8 mouse cellular contexts compared by ENCODE assay signal in genomic region chr7:24531211-24531971, GRCm38 (mm10). TPM values are rescaled to one million over a fixed set of nuclear protein-coding genes. Genes with fewer than 3 reads are reported as not detected.
DNase-seq lines count a peak whose midpoint lies in the region; ATAC-seq and TF ChIP-seq lines count a peak whose summit lies in the region.

No protein-coding gene starts in this region.

- peak overlapping the region; percentile 87 for H3K9ac ChIP-seq in embryonic facial prominence, embryonic 15.5 days
- peak overlapping the region; percentile 76 for H3K9ac ChIP-seq in kidney, embryonic 15.5 days
- peak overlapping the region; percentile 81 for H3K9ac ChIP-seq in liver, embryonic 14.5 days (replicated peaks)
- H3K9ac ChIP-seq in neural tube, embryonic 11.5 days (ENCODE audit: low read length): peak overlapping the region; percentile 88
- peak overlapping the region; percentile 91 for H3K9ac ChIP-seq in stomach, embryonic 16.5 days (ENCODE audit: low read length)

- peak overlapping the region; percentile 36; the same call in 1 of the 2 replicates for H3K27ac ChIP-seq in bone marrow macrophage, adult 2 months (ENCODE audit: insufficient read depth, low read depth, low read length)
- H3K27ac ChIP-seq in embryonic facial prominence, embryonic 15.5 days (replicated peaks): peak overlapping the region; percentile 89
- H3K27ac ChIP-seq in heart, embryonic 10.5 days: peak overlapping the region; percentile 97
- H3K27ac ChIP-seq in kidney, embryonic 15.5 days: peak overlapping the region; percentile 96
- peak overlapping the region; percentile 70 for H3K27ac ChIP-seq in liver, embryonic 14.5 days
- peak overlapping the region; percentile 80 for H3K27ac ChIP-seq in neural tube, embryonic 11.5 days (ENCODE audit: low read depth, low read length)
- peak overlapping the region; percentile 94 for H3K27ac ChIP-seq in stomach, embryonic 16.5 days (ENCODE audit: low read length)

- peak overlapping the region; percentile 75 for H3K4me3 ChIP-seq in bone marrow macrophage, adult 2 months (ENCODE audit: insufficient read depth, low read length)
- peak overlapping the region; percentile 69 for H3K4me3 ChIP-seq in embryonic facial prominence, embryonic 15.5 days (replicated peaks)
- peak overlapping the region; percentile 75 for H3K4me3 ChIP-seq in heart, embryonic 10.5 days
- H3K4me3 ChIP-seq in kidney, embryonic 15.5 days (replicated peaks): peak overlapping the region; percentile 66
- H3K4me3 ChIP-seq in liver, embryonic 14.5 days (ENCODE audit: insufficient read depth in 1 of 2, low read depth in 2 of 2, low read length in 2 of 2): peak overlapping the region; percentile 61 to 97
- H3K4me3 ChIP-seq in neural tube, embryonic 11.5 days (ENCODE audit: low read depth, low read length): peak overlapping the region; percentile 70
- peak overlapping the region; percentile 74 for H3K4me3 ChIP-seq in stomach, embryonic 16.5 days (replicated peaks; ENCODE audit: low read length)

- peak; percentile 69 for TF ChIP-seq CTCF in bone marrow macrophage, adult 2 months (IDR thresholded peaks at IDR 0.05; ENCODE audit: low read depth, low read length)
- TF ChIP-seq CTCF in liver, embryonic 14.5 days (IDR thresholded peaks at IDR 0.05; ENCODE audit: low read depth): peak; percentile 94

- TF ChIP-seq EP300 in liver, embryonic 14.5 days (IDR thresholded peaks at IDR 0.05; ENCODE audit: low read depth): no peak

- H3K27me3 ChIP-seq in embryonic facial prominence, embryonic 15.5 days: no peaks in the 10 kb centered on the region
- H3K27me3 ChIP-seq in heart, embryonic 10.5 days (ENCODE audit: insufficient read depth, poor library complexity, severe bottlenecking): peaks cover 30% of the 10 kb centered on the region
- no peaks in the 10 kb centered on the region; the same call in 1 of the 2 replicates for H3K27me3 ChIP-seq in kidney, embryonic 15.5 days
- no peaks in the 10 kb centered on the region for H3K27me3 ChIP-seq in liver, embryonic 14.5 days (ENCODE audit: control insufficient read depth, insufficient read depth, low read length)
- peaks cover 16% of the 10 kb centered on the region for H3K27me3 ChIP-seq in neural tube, embryonic 11.5 days (ENCODE audit: control insufficient read depth, insufficient read depth, low read length)
- H3K27me3 ChIP-seq in stomach, embryonic 16.5 days (ENCODE audit: control insufficient read depth, insufficient read depth, low read length): no peaks in the 10 kb centered on the region

- ATAC-seq in embryonic facial prominence, embryonic 15.5 days (ENCODE audit: insufficient number of reproducible peaks, low FRiP score, low TSS enrichment, low read depth): peak; percentile 55
- ATAC-seq in kidney, embryonic 15.5 days (replicated peaks; ENCODE audit: low FRiP score): peak; percentile 69
- ATAC-seq in liver, embryonic 14.5 days (ENCODE audit: insufficient read depth): peak; percentile 49
- ATAC-seq in neural tube, embryonic 11.5 days (ENCODE audit: insufficient read depth, low FRiP score, low TSS enrichment): peak; percentile 35; the same call in 1 of the 2 replicates
- peak; percentile 63 for ATAC-seq in stomach, embryonic 16.5 days (ENCODE audit: insufficient read depth, low FRiP score)

- H3K4me1 ChIP-seq in bone marrow macrophage, adult 2 months (ENCODE audit: control insufficient read depth, insufficient read depth, low read length): peaks cover 6% of the 10 kb centered on the region
- H3K4me1 ChIP-seq in embryonic facial prominence, embryonic 15.5 days: peaks cover 44% of the 10 kb centered on the region
- peaks cover 23% of the 10 kb centered on the region for H3K4me1 ChIP-seq in heart, embryonic 10.5 days
- peaks cover 41% of the 10 kb centered on the region for H3K4me1 ChIP-seq in kidney, embryonic 15.5 days
- peaks cover 6 to 17% of the 10 kb centered on the region in 2 experiments for H3K4me1 ChIP-seq in liver, embryonic 14.5 days (replicated peaks; ENCODE audit: control insufficient read depth in 2 of 2, insufficient read depth in 2 of 2, low read length in 1 of 2)
- H3K4me1 ChIP-seq in neural tube, embryonic 11.5 days (ENCODE audit: control insufficient read depth, insufficient read depth, low read length): peaks cover 15% of the 10 kb centered on the region; the same call in 1 of the 2 replicates
- peaks cover 14% of the 10 kb centered on the region for H3K4me1 ChIP-seq in stomach, embryonic 16.5 days (ENCODE audit: control insufficient read depth, insufficient read depth, low read length)

- WGBS in embryonic facial prominence, embryonic 15.5 days: under 1% methylated on average over 43 of the region's 43 CpGs
- WGBS in heart, embryonic 10.5 days: 2% methylated on average over 43 of the region's 43 CpGs
- under 1% methylated on average over 43 of the region's 43 CpGs for WGBS in kidney, embryonic 15.5 days
- WGBS in liver, embryonic 14.5 days (ENCODE audit: insufficient replicate concordance): 3% methylated on average over 43 of the region's 43 CpGs
- WGBS in neural tube, embryonic 11.5 days: 1% methylated on average over 43 of the region's 43 CpGs
- under 1% methylated on average over 43 of the region's 43 CpGs for WGBS in stomach, embryonic 16.5 days

- H3K36me3 ChIP-seq in embryonic facial prominence, embryonic 15.5 days: peaks cover 35% of the 10 kb centered on the region
- H3K36me3 ChIP-seq in heart, embryonic 10.5 days: peaks cover 29% of the 10 kb centered on the region
- H3K36me3 ChIP-seq in kidney, embryonic 15.5 days: peaks cover 31% of the 10 kb centered on the region
- no peaks in the 10 kb centered on the region for H3K36me3 ChIP-seq in liver, embryonic 14.5 days (replicated peaks; ENCODE audit: control insufficient read depth, insufficient read depth, low read depth)
- H3K36me3 ChIP-seq in neural tube, embryonic 11.5 days (ENCODE audit: control insufficient read depth, insufficient read depth, low read length): peaks cover 5% of the 10 kb centered on the region
- peaks cover 11% of the 10 kb centered on the region; the same call in 1 of the 2 replicates for H3K36me3 ChIP-seq in stomach, embryonic 16.5 days (ENCODE audit: control insufficient read depth, insufficient read depth, low read length)

- H3K9me3 ChIP-seq in embryonic facial prominence, embryonic 15.5 days (replicated peaks): no peaks in the 10 kb centered on the region
- H3K9me3 ChIP-seq in heart, embryonic 10.5 days: no peaks in the 10 kb centered on the region
- H3K9me3 ChIP-seq in kidney, embryonic 15.5 days (replicated peaks): no peaks in the 10 kb centered on the region
- no peaks in the 10 kb centered on the region for H3K9me3 ChIP-seq in liver, embryonic 14.5 days (ENCODE audit: control insufficient read depth, low read length)
- H3K9me3 ChIP-seq in neural tube, embryonic 11.5 days (ENCODE audit: control insufficient read depth, low read length): no peaks in the 10 kb centered on the region
- no peaks in the 10 kb centered on the region for H3K9me3 ChIP-seq in stomach, embryonic 16.5 days (replicated peaks; ENCODE audit: control insufficient read depth, low read length)

- TF ChIP-seq POLR2A in bone marrow macrophage, adult 2 months (IDR thresholded peaks at IDR 0.05; ENCODE audit: borderline replicate concordance, low read depth, low read length): no peak

- DNase-seq in B cell, adult 2 months: peak; percentile 78 to 79
- DNase-seq in heart, embryonic 10.5 days (ENCODE audit: low spot score): peak; percentile 93
- DNase-seq in liver, embryonic 14.5 days (ENCODE audit: low read depth in 3 of 3, low spot score in 3 of 3): peak in 1 of 3 experiments; percentile 56
- peak; percentile 84 for DNase-seq in neural tube, embryonic 11.5 days (ENCODE audit: low spot score)

- H3K4me2 ChIP-seq in embryonic facial prominence, embryonic 15.5 days (replicated peaks): peak overlapping the region; percentile 94
- peak overlapping the region; percentile 91 for H3K4me2 ChIP-seq in kidney, embryonic 15.5 days
- H3K4me2 ChIP-seq in liver, embryonic 14.5 days (ENCODE audit: low read depth): peak overlapping the region; percentile 98
- peak overlapping the region; percentile 88 for H3K4me2 ChIP-seq in neural tube, embryonic 11.5 days (ENCODE audit: low read depth)
- peak overlapping the region; percentile 93 for H3K4me2 ChIP-seq in stomach, embryonic 16.5 days (ENCODE audit: low read depth, low read length)

RNA-seq across cellular contexts. Expression of gene Irgq, which starts 0.9 kb away (rescaled TPM):
- polyA plus RNA-seq in bone marrow macrophage, adult 2 months (2012; ENCODE audit: insufficient read depth, insufficient read length, missing spikeins): 6.6 and 8.5 TPM in 2 replicates
- 11.2 and 11.4 TPM in 2 replicates for polyA plus RNA-seq in embryonic facial prominence, embryonic 15.5 days (2015; fragmentation: Nextera tagmentation; extraction: Ambion mirVana)
- polyA plus RNA-seq in heart, embryonic 10.5 days (2016; fragmentation: Nextera tagmentation; extraction: Ambion mirVana): 5.3 and 5.7 TPM in 2 replicates
- polyA plus RNA-seq in kidney, embryonic 15.5 days (2015; fragmentation: Nextera tagmentation; extraction: Ambion mirVana): 7.4 and 8.3 TPM in 2 replicates
- 1.7 and 1.8 TPM in 2 replicates for polyA plus RNA-seq in liver, embryonic 14.5 days (2012; rRNA removed)
- polyA plus RNA-seq in liver, embryonic 14.5 days (2014; fragmentation: Nextera tagmentation; extraction: Ambion mirVana): 1.0 and 1.6 TPM in 2 replicates
- polyA plus RNA-seq in neural tube, embryonic 11.5 days (2014; fragmentation: Nextera tagmentation; extraction: Ambion mirVana): 16.4 and 19.1 TPM in 2 replicates
- polyA plus RNA-seq in stomach, embryonic 16.5 days (2015; fragmentation: Nextera tagmentation; extraction: Ambion mirVana): 5.5 and 5.6 TPM in 2 replicates

RNA-seq across cellular contexts. Expression of gene Pinlyp, which starts 14.5 kb away (rescaled TPM):
- polyA plus RNA-seq in bone marrow macrophage, adult 2 months (2012; ENCODE audit: insufficient read depth, insufficient read length, missing spikeins): not detected in 2 replicates
- polyA plus RNA-seq in embryonic facial prominence, embryonic 15.5 days (2015; fragmentation: Nextera tagmentation; extraction: Ambion mirVana): 9.4 and 16.4 TPM in 2 replicates
- 0.21 TPM in 1 of 2 replicates, not detected in the other for polyA plus RNA-seq in heart, embryonic 10.5 days (2016; fragmentation: Nextera tagmentation; extraction: Ambion mirVana)
- 0.31 and 0.33 TPM in 2 replicates for polyA plus RNA-seq in kidney, embryonic 15.5 days (2015; fragmentation: Nextera tagmentation; extraction: Ambion mirVana)
- polyA plus RNA-seq in liver, embryonic 14.5 days (2012; rRNA removed): not detected in 2 replicates
- polyA plus RNA-seq in liver, embryonic 14.5 days (2014; fragmentation: Nextera tagmentation; extraction: Ambion mirVana): not detected in 2 replicates
- polyA plus RNA-seq in neural tube, embryonic 11.5 days (2014; fragmentation: Nextera tagmentation; extraction: Ambion mirVana): not detected in 2 replicates
- polyA plus RNA-seq in stomach, embryonic 16.5 days (2015; fragmentation: Nextera tagmentation; extraction: Ambion mirVana): 16.4 and 26.0 TPM in 2 replicates

RNA-seq across cellular contexts. Expression of gene Xrcc1, which starts 14.7 kb away (rescaled TPM):
- polyA plus RNA-seq in bone marrow macrophage, adult 2 months (2012; ENCODE audit: insufficient read depth, insufficient read length, missing spikeins): 54.6 and 58.7 TPM in 2 replicates
- polyA plus RNA-seq in embryonic facial prominence, embryonic 15.5 days (2015; fragmentation: Nextera tagmentation; extraction: Ambion mirVana): 122 and 127 TPM in 2 replicates
- polyA plus RNA-seq in heart, embryonic 10.5 days (2016; fragmentation: Nextera tagmentation; extraction: Ambion mirVana): 103 and 106 TPM in 2 replicates
- 117 and 137 TPM in 2 replicates for polyA plus RNA-seq in kidney, embryonic 15.5 days (2015; fragmentation: Nextera tagmentation; extraction: Ambion mirVana)
- 27.8 and 28.8 TPM in 2 replicates for polyA plus RNA-seq in liver, embryonic 14.5 days (2012; rRNA removed)
- polyA plus RNA-seq in liver, embryonic 14.5 days (2014; fragmentation: Nextera tagmentation; extraction: Ambion mirVana): 27.3 and 40.9 TPM in 2 replicates
- 100 and 120 TPM in 2 replicates for polyA plus RNA-seq in neural tube, embryonic 11.5 days (2014; fragmentation: Nextera tagmentation; extraction: Ambion mirVana)
- 91.4 and 114 TPM in 2 replicates for polyA plus RNA-seq in stomach, embryonic 16.5 days (2015; fragmentation: Nextera tagmentation; extraction: Ambion mirVana)

RNA-seq across cellular contexts. Expression of gene AC161166.1, which starts 19.1 kb away (rescaled TPM):
- not detected in 2 replicates for polyA plus RNA-seq in bone marrow macrophage, adult 2 months (2012; ENCODE audit: insufficient read depth, insufficient read length, missing spikeins)
- polyA plus RNA-seq in embryonic facial prominence, embryonic 15.5 days (2015; fragmentation: Nextera tagmentation; extraction: Ambion mirVana): 0.62 and 0.72 TPM in 2 replicates
- polyA plus RNA-seq in heart, embryonic 10.5 days (2016; fragmentation: Nextera tagmentation; extraction: Ambion mirVana): 0.46 and 0.49 TPM in 2 replicates
- polyA plus RNA-seq in kidney, embryonic 15.5 days (2015; fragmentation: Nextera tagmentation; extraction: Ambion mirVana): 0.48 and 0.68 TPM in 2 replicates
- polyA plus RNA-seq in liver, embryonic 14.5 days (2012; rRNA removed): not detected in 2 replicates
- polyA plus RNA-seq in liver, embryonic 14.5 days (2014; fragmentation: Nextera tagmentation; extraction: Ambion mirVana): not detected in 2 replicates
- 0.50 and 0.70 TPM in 2 replicates for polyA plus RNA-seq in neural tube, embryonic 11.5 days (2014; fragmentation: Nextera tagmentation; extraction: Ambion mirVana)
- 0.19 and 0.30 TPM in 2 replicates for polyA plus RNA-seq in stomach, embryonic 16.5 days (2015; fragmentation: Nextera tagmentation; extraction: Ambion mirVana)

RNA-seq across cellular contexts. Expression of gene Zfp428, which starts 24.6 kb away (rescaled TPM):
- 0.69 TPM in 1 of 2 replicates, not detected in the other for polyA plus RNA-seq in bone marrow macrophage, adult 2 months (2012; ENCODE audit: insufficient read depth, insufficient read length, missing spikeins)
- polyA plus RNA-seq in embryonic facial prominence, embryonic 15.5 days (2015; fragmentation: Nextera tagmentation; extraction: Ambion mirVana): 65.9 and 69.2 TPM in 2 replicates
- 41.9 and 61.3 TPM in 2 replicates for polyA plus RNA-seq in heart, embryonic 10.5 days (2016; fragmentation: Nextera tagmentation; extraction: Ambion mirVana)
- 61.6 and 66.6 TPM in 2 replicates for polyA plus RNA-seq in kidney, embryonic 15.5 days (2015; fragmentation: Nextera tagmentation; extraction: Ambion mirVana)
- 3.8 and 4.0 TPM in 2 replicates for polyA plus RNA-seq in liver, embryonic 14.5 days (2012; rRNA removed)
- 2.3 TPM in 2 replicates for polyA plus RNA-seq in liver, embryonic 14.5 days (2014; fragmentation: Nextera tagmentation; extraction: Ambion mirVana)
- 69.2 and 79.1 TPM in 2 replicates for polyA plus RNA-seq in neural tube, embryonic 11.5 days (2014; fragmentation: Nextera tagmentation; extraction: Ambion mirVana)
- polyA plus RNA-seq in stomach, embryonic 16.5 days (2015; fragmentation: Nextera tagmentation; extraction: Ambion mirVana): 22.3 and 24.6 TPM in 2 replicates

Comparison
In these comparisons a context has a peak if more than half of its experiments do, and no peak if none do; other contexts are left out.
1. H3K27ac ChIP-seq: peak in every context shown above with its lines; median percentile 97 in heart, embryonic 10.5 days; 96 in kidney, embryonic 15.5 days; 94 in stomach, embryonic 16.5 days; 89 in embryonic facial prominence, embryonic 15.5 days; 80 in neural tube, embryonic 11.5 days; 70 in liver, embryonic 14.5 days; 36 in bone marrow macrophage, adult 2 months.